Mouse (Mus musculus) retina, postnatal 7 days (tissue): ENCODE measurements at regions not wholly inside any gene's neighbourhood (a gene's known extent, or its start where the extent isn't known, plus 50 kb on each side); places are given as distances from the start of the nearest gene placed in this dataset.

Experiments
- DNase-seq: peaks from one replicate; pipeline ENCODE4 v3.0.0-alpha.2; 2012; ENCODE audit warnings: low read depth, low spot score

GRCm38 (mm10) chr2:142964340-142964739 lies 63.0 kb upstream of the Kif16b start:
- no peak for DNase-seq

GRCm38 (mm10) chr2:142967250-142967649 lies 65.9 kb upstream of the Kif16b start:
- DNase-seq = peak; percentile 43

- DNase-seq = no peak
Measured at GRCm38 (mm10) chr2:142980771-142981170, 79.4 kb upstream of the Kif16b start.

- DNase-seq = no peak
Measured at GRCm38 (mm10) chr2:142988691-142989090, 74.1 kb upstream of the Snrpb2 start.

- DNase-seq = no peak
Measured at GRCm38 (mm10) chr2:142996088-142996487, 66.8 kb upstream of the Snrpb2 start.

GRCm38 (mm10) chr2:143002874-143003273 lies 60.0 kb upstream of the Snrpb2 start:
- no peak for DNase-seq

GRCm38 (mm10) chr2:143003341-143003740 lies 59.5 kb upstream of the Snrpb2 start:
- no peak for DNase-seq

GRCm38 (mm10) chr2:143011380-143011779 lies 51.5 kb upstream of the Snrpb2 start:
- DNase-seq = no peak
